Mouse (Mus musculus) ovary, adult 10 weeks (tissue): ENCODE data around the gene Wnt5a. TPM values are rescaled to one million over a fixed set of nuclear protein-coding genes. Genes with fewer than 3 reads are reported as not detected.

Source experiments
- polyA plus RNA-seq: library from polyadenylated mRNA; stranded (reverse); fragments of 350-450 nt; fragmentation: Illumina TruSeq; extraction: RNeasy Lipid Tissue Mini Kit (QIAGEN cat#74804); gene quantifications from one replicate; pipeline ENCODE4 v1.2.3, GENCODE M21; 2014

Wnt5a gene
- 79.5 TPM for polyA plus RNA-seq

DNA sequence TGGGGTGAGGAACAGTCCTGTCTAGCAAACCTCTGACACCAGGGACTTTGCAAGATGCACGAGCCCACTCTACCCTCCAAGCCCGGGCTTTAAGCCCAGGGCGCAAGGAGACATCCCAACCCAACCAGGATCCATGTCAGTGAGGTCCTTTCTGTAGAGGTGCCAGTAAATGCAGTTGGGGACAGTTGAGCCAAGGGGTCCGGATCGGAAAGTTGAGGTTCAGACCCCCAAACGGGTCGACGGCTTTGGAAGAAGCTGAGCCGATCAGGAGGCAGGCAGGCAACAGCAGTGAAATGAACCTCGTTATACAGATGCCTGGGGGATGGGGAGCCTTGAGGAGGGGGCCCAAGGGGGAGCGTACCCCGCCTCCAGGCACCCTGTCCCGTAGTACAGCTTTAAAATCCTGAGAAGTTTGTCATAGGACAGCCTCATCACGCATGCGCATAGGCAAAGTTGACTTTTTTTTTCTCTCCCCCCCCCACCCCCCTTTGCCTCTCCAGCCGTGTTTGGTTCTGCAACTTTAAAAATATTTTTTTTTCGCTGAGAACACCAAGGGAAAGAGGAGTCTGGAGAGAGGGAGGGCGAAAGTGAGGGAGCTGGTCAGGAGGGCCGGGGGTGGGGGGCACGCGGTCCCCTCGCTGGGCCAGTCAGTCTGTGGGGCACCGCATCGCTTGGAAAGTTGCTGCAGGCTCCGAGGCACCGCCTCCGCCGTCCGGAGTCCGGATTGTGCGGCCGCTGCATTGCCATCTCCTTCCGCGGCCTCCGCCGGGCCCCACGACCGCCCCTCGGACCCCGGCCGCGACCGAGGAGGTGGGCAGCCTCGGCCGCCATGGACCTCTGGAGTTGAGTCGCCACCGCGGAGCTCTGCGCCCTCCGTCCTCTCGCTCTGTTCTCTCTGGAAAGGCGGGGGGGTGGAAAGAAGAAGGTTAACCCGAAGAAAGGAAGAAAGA is at the start of gene Wnt5a:
Gene Wnt5a (plus strand): TSS at position 650 of the 950 bp plus-strand sequence.

